Mouse (Mus musculus): ENCODE data around the gene Tmem259.

The Tmem259 gene

GRCm38 (mm10) chr10:79936911-79937441 lies 47.2 kb downstream of the Tmem259 start:
- peak; percentile 91 to 97 for DNase-seq (ENCODE audit: inconsistent age in 2 of 2, low spot score in 1 of 2)

DNA sequence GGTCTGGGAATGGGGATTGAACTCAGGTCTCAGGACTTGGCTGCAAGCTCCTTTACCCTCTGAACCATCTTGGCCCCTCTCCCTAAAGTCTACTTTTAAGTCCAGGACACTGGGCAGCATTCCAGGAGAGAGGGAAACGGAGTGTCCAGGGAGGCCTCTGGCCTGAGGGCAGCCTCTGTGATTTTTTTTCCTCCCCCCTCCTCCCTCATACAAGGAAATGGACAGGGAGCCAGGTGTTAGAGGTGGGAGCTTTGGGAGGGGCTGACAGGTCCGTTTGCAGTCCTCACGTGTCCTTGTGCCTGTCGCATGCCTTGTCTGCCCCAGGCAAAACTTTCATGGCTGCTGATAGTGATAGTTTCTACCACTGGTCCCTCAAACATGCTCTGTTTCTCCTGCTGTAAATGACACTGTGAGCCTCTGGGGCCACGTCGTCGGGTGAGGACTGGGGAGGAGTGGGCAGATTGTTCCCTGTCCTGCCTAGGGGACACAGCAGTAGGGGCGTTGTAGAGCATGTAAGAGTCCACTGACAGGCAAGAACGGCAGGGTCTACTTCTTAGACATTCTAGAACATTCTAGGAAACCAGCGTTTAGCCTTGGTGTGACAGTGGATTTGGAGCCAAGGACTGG lies 47.7 kb downstream of the Tmem259 start:
- DNase-seq (ENCODE audit: inconsistent age in 2 of 2, low spot score in 1 of 2), result peak in 1 of 2 experiments; percentile 66

DNA sequence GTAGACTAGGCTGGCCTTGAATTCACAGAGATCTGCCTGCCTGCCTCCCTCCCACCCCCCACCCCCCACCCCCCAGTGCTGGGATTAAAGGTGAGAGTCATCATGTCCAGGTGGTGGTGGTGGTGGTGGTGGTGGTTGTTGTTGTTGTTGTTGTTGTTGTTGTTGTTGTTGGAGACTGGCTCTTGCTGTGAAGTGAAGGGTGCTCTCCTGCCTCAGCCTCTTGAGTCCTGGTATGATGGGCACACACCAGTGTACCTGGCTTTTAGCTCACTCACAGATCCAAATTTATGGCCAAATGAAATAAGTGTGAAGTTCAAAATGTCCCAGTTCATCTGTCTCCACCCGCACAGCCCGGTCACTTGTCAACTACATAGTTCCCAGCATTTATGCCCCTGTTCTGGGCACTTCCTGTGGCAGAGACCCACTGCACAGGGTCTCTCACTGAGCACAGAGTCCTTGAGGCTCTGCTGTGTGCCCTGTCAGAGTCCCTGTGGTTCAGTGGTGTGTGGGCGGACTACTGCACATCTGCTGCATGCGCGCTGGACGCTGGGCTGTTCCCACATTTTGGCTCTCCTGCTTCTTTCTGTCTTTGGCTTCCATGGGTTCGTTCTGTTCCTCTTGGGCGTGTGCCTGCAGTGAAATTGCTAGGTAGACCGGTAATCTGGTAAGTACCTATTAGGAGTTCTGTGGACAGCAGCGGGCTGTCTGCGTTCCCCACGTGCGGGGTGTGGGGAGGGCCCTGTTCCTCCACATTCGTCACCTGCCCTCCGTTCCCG lies 49.1 kb downstream of the Tmem259 start:
- DNase-seq (ENCODE audit: inconsistent age in 2 of 2, low spot score in 1 of 2), result no peak

- DNase-seq (ENCODE audit: inconsistent age in 2 of 2, low spot score in 1 of 2), result peak; percentile 77 to 89
Measured at GRCm38 (mm10) chr10:79934272-79934721, 49.8 kb downstream of the Tmem259 start.

DNA sequence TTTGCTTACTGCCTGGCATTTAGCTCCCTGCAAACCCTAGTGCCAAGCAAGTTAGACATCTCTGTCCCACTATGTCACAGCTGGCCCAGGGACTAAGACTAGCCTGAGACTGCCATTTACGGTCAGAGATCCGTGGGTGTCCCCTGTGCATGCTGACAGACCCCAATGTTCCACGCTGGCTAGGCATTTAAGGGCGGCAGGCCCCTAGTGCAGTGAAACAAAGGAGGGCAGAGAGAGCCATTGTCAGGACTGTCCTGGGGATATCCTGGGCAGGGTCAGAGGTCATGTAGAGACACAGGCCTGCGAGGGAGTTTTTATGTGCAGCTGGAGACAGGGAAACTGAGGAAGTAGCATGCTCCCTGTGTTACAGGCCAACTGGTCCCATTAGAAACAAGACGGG lies 50.3 kb downstream of the Tmem259 start:
- DNase-seq (ENCODE audit: inconsistent age in 2 of 2, low spot score in 1 of 2), result no peak

DNA sequence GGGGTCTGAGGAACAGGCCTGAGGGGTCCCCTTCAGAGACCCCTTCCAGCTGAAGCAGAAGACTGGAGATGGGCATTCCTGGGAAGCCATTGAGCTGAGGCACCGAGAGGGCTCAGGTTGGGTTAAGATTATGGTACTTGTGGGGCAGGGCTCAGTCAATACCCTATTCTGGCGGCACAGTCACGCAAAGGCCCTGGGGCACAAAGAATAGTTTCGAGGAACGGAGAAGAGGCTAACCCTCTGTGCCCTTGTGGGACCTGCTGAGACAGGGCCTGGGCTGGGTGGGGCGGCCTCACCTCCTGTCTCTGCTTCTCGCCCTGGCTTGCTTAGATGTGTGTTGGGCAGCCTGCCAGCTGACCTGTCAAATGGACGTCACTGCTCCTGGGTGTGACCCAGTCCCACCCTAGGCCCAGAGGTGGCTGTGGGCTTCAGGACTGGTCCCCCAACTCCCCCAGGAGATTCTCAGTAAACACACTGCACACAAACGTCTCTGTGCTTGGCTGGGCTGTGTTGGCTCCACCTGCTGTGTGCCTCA lies 50.9 kb downstream of the Tmem259 start:
- DNase-seq (ENCODE audit: inconsistent age in 2 of 2, low spot score in 1 of 2), result no peak

DNA sequence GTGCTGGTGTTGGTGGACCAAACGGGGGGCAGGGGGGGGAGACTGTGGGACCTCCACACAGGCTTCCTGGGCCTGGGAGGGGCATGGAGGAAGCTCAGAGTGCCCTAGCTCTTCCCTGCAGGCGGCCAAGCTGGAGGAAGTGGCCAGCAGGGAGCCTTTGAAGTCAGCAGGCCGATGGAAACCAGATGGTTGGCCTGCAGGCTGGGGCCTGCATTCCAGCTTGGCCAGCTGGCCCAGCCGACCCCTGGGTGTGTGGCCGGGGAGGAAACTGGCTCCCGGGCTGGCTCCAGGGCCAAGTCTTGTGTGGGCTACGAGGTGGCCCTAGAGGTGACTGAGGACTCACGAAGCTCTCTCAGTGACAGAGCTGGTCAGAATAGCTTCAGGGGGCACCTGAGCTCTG lies 51.4 kb downstream of the Tmem259 start:
- peak in 1 of 2 experiments; percentile 59 for DNase-seq (ENCODE audit: inconsistent age in 2 of 2, low spot score in 1 of 2)

- no peak for DNase-seq (ENCODE audit: inconsistent age in 2 of 2, low spot score in 1 of 2)
Measured at GRCm38 (mm10) chr10:79931797-79932196, 52.3 kb downstream of the Tmem259 start.

GRCm38 (mm10) chr10:79930826-79931186 lies 53.3 kb downstream of the Tmem259 start:
- no peak for DNase-seq (ENCODE audit: inconsistent age in 2 of 2, low spot score in 1 of 2)

- DNase-seq (ENCODE audit: inconsistent age in 2 of 2, low spot score in 1 of 2), result no peak
Measured at GRCm38 (mm10) chr10:79929967-79930825, 53.9 kb downstream of the Tmem259 start.

- peak in 1 of 2 experiments; percentile 56 for DNase-seq (ENCODE audit: inconsistent age in 2 of 2, low spot score in 1 of 2)
Measured at GRCm38 (mm10) chr10:79928907-79929701, 55.0 kb downstream of the Tmem259 start.

- DNase-seq (ENCODE audit: inconsistent age in 2 of 2, low spot score in 1 of 2), result peak in 1 of 2 experiments; percentile 90
Measured at GRCm38 (mm10) chr10:79928030-79928694, 56.0 kb downstream of the Tmem259 start.

DNA sequence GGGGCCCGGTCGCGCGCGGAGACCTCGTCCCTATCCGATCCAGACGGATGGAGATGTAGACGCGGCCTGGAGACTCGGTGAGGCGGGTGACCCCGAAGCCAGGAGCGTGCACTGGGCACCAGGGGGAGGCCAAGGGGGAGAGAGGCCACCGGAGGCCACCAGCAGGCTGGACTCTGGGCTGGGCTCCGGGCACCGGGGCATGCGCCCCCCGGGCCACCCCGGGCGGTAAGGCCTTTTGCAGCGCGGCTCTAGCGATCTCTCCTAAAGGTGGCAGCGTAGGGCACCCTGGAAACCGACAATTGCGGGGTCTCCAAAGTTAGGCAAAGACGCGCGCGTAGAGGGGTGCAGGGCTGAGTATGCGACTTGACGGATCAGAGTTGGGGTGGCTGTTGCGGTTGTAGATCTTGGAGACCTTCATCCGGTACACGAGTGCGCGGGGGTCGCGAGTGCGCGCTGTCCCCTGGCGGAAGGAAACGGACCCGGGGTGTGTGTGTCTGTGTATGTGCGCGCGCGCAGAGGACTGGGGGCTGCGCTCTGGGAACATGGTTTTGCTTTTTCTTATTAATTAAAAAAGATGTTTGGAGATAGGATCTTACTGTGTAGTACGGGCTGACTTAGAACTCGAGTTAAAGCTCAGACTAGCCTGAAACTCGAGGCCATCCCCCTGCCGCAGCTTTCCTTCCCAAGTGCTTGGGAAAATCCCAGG lies 56.7 kb downstream of the Tmem259 start:
- peak in 1 of 2 experiments; percentile 89 for DNase-seq (ENCODE audit: inconsistent age in 2 of 2, low spot score in 1 of 2)

DNA sequence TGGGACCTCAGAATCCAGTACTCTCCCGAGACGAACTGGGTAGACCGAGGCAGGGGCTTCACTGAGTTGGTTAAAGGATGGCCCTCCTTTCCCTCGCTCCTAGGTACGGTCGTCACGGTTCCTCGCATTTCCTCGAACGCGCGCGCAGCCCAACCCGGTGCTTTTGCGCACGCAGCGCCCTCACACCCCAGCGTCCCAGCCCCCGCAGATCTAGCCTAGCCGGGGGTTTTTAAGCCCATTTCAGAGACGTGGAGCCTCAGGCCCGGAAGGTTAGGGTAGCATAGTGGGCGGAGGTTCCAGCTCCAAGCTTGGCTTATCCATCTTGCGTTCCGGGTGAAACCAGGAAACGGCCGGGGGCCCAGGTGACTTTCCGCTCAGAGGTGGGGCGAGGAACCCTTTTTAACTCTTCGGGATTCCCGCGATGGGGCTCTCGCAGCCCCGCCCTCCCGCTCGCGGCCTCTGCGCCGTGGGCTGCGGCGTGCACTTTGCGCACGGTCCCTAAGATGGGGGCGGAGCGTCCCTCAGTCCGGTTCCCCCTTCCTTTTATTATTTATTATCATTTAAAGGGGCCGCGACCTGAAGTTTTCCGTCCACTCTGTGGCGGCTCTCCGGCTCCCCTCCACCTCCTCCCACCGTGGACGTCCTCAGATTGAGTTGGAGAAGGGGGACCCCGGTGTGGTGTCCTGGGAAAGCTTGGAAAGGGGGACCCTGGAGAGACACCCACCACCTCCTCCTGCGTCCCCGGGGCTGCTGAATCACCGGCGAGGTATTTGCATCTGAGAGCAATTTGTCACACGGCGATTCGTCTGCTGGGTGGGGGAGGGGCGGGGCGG lies 57.4 kb downstream of the Tmem259 start, which contains the start of gene Arid3a:
Arid3a (plus strand) TSS at position 553 of the 833 bp plus-strand sequence.
- DNase-seq (ENCODE audit: inconsistent age in 2 of 2, low spot score in 1 of 2), result peak; percentile 91 to 97

DNA sequence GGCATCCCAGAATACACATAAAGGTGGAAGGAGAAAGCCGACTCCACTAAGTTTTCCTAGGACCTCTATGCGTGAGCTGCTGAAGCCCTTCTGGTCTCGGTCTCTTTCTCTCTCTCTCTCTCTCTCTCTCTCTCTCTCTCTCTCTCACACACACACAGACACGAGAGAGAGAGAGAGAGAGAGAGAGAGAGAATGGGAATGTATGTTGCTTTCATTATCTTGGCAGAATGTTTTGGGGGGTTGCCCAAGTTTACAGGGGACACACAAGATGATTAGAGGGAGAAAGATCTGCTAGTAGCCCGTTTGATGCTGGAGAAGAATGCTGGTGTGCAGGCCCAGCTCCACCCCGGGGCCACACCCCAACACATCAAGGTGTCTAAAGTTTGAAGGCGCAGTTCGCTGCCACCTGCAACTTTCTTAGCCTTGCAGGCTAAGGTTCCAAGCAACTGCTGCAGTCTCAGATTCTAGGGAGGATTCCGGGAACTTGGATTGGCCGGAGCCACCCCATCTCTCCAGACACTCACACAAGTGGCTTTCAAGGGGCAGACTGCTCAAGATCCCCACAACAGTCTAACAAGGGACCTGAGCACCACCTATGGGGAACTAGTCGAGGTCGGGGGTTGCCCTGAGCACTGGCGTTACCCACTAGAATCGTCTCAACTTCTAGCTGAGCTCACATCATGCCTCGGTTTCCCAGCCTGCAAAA lies 58.2 kb downstream of the Tmem259 start:
- no peak for DNase-seq (ENCODE audit: inconsistent age in 2 of 2, low spot score in 1 of 2)

DNA sequence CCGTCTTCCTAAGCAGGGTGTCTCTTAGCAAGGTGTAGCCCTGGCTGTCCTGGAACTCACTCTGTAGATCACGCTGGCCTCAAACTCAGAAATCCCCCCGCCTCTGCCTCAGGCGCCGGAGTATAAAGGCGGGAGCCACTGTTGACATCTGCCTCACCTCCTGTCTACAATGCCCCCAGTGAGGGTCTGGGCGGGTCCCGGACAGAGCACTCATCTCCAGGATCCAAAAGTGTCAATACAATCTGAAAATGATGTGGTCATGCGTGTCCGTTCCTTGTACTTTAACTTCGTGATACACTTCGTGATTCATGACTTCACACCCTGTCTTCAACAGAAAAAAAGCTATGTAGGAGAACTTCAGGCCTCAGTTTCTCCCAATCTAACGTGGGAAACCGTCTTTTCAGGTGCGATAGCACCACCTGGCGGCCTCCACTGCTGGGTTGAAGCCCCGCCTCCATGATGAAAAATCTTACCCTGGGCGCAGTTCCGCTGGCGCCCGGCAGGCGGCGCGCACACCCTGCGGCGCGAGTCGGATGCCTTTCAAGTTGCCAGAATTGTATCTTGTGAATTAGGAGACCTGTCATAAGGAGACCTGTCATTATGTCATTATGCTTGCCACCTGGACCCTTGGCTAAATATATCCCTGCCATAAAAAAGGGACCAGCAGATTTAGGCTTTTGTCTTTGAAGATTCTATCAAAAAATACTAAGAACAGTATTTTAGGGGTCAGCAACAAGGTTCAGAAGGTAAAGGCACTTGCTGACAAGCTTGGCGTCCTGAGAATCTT lies 58.9 kb downstream of the Tmem259 start:
- DNase-seq (ENCODE audit: inconsistent age in 2 of 2, low spot score in 1 of 2), result peak; percentile 92 to 98
